In the genomic region with DNA sequence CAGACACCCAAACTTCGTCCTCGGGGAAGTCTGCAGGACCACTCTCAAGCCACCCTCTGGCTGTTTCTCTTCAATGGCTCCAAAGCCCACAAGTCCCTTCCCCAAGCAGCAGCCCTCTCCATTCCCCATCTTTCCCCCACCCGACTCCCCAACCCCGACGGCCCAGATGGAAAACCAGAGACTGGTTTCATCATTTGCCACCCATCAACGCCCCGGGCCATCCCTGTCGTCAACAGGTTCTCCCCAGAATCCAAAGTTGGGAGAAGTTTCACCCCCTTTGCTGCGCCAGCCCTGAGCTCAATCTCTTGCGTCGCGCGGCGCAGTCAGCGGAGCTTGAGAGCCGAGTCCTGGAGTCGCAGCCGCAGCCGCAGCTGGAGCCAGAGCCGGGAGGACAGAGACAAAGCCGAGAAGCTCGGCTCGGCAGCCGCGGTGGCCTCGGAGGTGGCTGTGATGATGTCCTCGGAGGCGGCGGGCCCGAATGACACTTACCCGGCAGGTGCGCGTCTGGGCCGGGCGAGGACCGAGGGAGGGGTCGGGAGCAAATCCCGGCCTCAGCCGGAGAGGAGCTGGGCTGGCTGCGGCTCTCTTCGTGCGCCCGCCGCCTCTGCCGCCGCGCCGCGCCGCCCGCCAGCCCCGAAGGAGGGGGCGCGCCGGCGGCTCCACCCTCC, we compare ENCODE assay signal across 8 mouse cellular contexts. TPM values are rescaled to one million over a fixed set of nuclear protein-coding genes. Genes with fewer than 3 reads are reported as not detected.
DNase-seq lines count a peak whose midpoint lies in the region; ATAC-seq lines count a peak whose summit lies in the region.

No protein-coding gene starts in this region.

- no peak for DNase-seq in kidney, postnatal 25 days
- DNase-seq in ZHBTc4 (ENCODE audit: low read depth, low spot score), result peak; percentile 71
- DNase-seq in midbrain, embryonic 14.5 days, result peak; percentile 79
- no peak for DNase-seq in thymus, postnatal 0 days (ENCODE audit: low spot score)
- DNase-seq in urinary bladder, postnatal 4 days (ENCODE audit: low spot score in 2 of 2), result no peak
- DNase-seq in kidney, adult 18-20 months, result no peak

- peak overlapping the region; percentile 40 for H3K4me2 ChIP-seq in kidney, embryonic 14.5 days (replicated peaks; ENCODE audit: low read depth, low read length)
- H3K4me2 ChIP-seq in forebrain, embryonic 15.5 days (replicated peaks), result peak overlapping the region; percentile 68
- peak overlapping the region; percentile 71 for H3K4me2 ChIP-seq in midbrain, embryonic 14.5 days (ENCODE audit: low read length)

- H3K27ac ChIP-seq in kidney, embryonic 14.5 days (ENCODE audit: low read depth, low read length), result no peak overlapping the region
- H3K27ac ChIP-seq in forebrain, embryonic 15.5 days (replicated peaks), result 0 out of 2 replicates have a peak overlapping the region, but pooled peaks have one; percentile 32
- 0 out of 2 replicates have a peak overlapping the region, but pooled peaks have one; percentile 13 for H3K27ac ChIP-seq in midbrain, embryonic 14.5 days (replicated peaks; ENCODE audit: low read depth, low read length)

- 0% methylated on average over 34 of the region's 56 CpGs for WGBS in kidney, embryonic 14.5 days
- WGBS in forebrain, embryonic 15.5 days, result 1% methylated on average over 39 of the region's 56 CpGs
- under 1% methylated on average over 49 of the region's 56 CpGs for WGBS in midbrain, embryonic 14.5 days

- H3K4me3 ChIP-seq in kidney, embryonic 14.5 days (ENCODE audit: low read length), result peak overlapping the region; percentile 36
- H3K4me3 ChIP-seq in forebrain, embryonic 15.5 days, result peak overlapping the region; percentile 47
- H3K4me3 ChIP-seq in midbrain, embryonic 14.5 days (replicated peaks; ENCODE audit: low read depth, low read length), result peak overlapping the region; percentile 47

- 0 out of 2 replicates have a peak, but pooled peaks have one; percentile 35 for ATAC-seq in kidney, embryonic 14.5 days (ENCODE audit: low FRiP score, low TSS enrichment)
- ATAC-seq in forebrain, embryonic 15.5 days (replicated peaks), result peak; percentile 24
- 0 out of 2 replicates have a peak, but pooled peaks have one; percentile 9 for ATAC-seq in midbrain, embryonic 14.5 days (ENCODE audit: low FRiP score, low TSS enrichment)

- H3K9me3 ChIP-seq in kidney, embryonic 14.5 days (ENCODE audit: control insufficient read depth, low read length), result no peaks in the 10 kb centered on the region
- no peaks in the 10 kb centered on the region for H3K9me3 ChIP-seq in forebrain, embryonic 15.5 days
- H3K9me3 ChIP-seq in midbrain, embryonic 14.5 days (ENCODE audit: control insufficient read depth, low read length), result no peaks in the 10 kb centered on the region

- H3K27me3 ChIP-seq in kidney, embryonic 14.5 days (ENCODE audit: control insufficient read depth, insufficient read depth, low read length), result peaks cover 86% of the 10 kb centered on the region
- peaks cover 81% of the 10 kb centered on the region for H3K27me3 ChIP-seq in forebrain, embryonic 15.5 days
- H3K27me3 ChIP-seq in midbrain, embryonic 14.5 days (ENCODE audit: control insufficient read depth, insufficient read depth, low read length), result peaks cover 72% of the 10 kb centered on the region

- no peaks in the 10 kb centered on the region for H3K36me3 ChIP-seq in kidney, embryonic 14.5 days (ENCODE audit: control insufficient read depth, insufficient read depth, low read length)
- no peaks in the 10 kb centered on the region for H3K36me3 ChIP-seq in forebrain, embryonic 15.5 days
- no peaks in the 10 kb centered on the region for H3K36me3 ChIP-seq in midbrain, embryonic 14.5 days (ENCODE audit: control insufficient read depth, insufficient read depth, low read length)

- 0 out of 2 replicates have a peak overlapping the region, but pooled peaks have one; percentile 13 for H3K9ac ChIP-seq in kidney, embryonic 14.5 days (ENCODE audit: low read depth, low read length)
- peak overlapping the region; percentile 39 for H3K9ac ChIP-seq in forebrain, embryonic 15.5 days (replicated peaks)
- peak overlapping the region; percentile 65 for H3K9ac ChIP-seq in midbrain, embryonic 14.5 days (replicated peaks; ENCODE audit: low read length)

- peaks cover 3% of the 10 kb centered on the region; the same call in 1 of the 2 replicates for H3K4me1 ChIP-seq in kidney, embryonic 14.5 days (ENCODE audit: control insufficient read depth, insufficient read depth, low read length)
- H3K4me1 ChIP-seq in forebrain, embryonic 15.5 days, result peaks cover 30% of the 10 kb centered on the region
- H3K4me1 ChIP-seq in midbrain, embryonic 14.5 days (ENCODE audit: control insufficient read depth, insufficient read depth, low read length), result 0 out of 2 replicates have a peak, but pooled peaks cover 4% of the 10 kb centered on the region

RNA-seq across cellular contexts. Expression of a gene that starts 0.7 kb away (rescaled TPM):
- polyA plus RNA-seq in kidney, embryonic 14.5 days (2014; fragmentation: Nextera tagmentation; extraction: Ambion mirVana), result 0.11 and 0.20 TPM in 2 replicates
- polyA plus RNA-seq in forebrain, embryonic 15.5 days (2015; fragmentation: Nextera tagmentation; extraction: Ambion mirVana), result 19.4 and 21.1 TPM in 2 replicates
- 5.1 and 5.3 TPM in 2 replicates for polyA plus RNA-seq in midbrain, embryonic 14.5 days (2014; fragmentation: Nextera tagmentation; extraction: Ambion mirVana)
- 0.32 and 0.55 TPM in 2 replicates for polyA plus RNA-seq in thymus, postnatal 0 days (2015; fragmentation: Nextera tagmentation; extraction: Ambion mirVana)

RNA-seq across cellular contexts. Expression of a gene that starts 27.4 kb away (rescaled TPM):
- not detected in 2 replicates for polyA plus RNA-seq in kidney, embryonic 14.5 days (2014; fragmentation: Nextera tagmentation; extraction: Ambion mirVana)
- polyA plus RNA-seq in forebrain, embryonic 15.5 days (2015; fragmentation: Nextera tagmentation; extraction: Ambion mirVana), result 0.92 and 1.2 TPM in 2 replicates
- 0.32 TPM in 1 of 2 replicates, not detected in the other for polyA plus RNA-seq in midbrain, embryonic 14.5 days (2014; fragmentation: Nextera tagmentation; extraction: Ambion mirVana)
- polyA plus RNA-seq in thymus, postnatal 0 days (2015; fragmentation: Nextera tagmentation; extraction: Ambion mirVana), result 0.10 and 0.36 TPM in 2 replicates

RNA-seq across cellular contexts. Expression of a gene that starts 30.9 kb away (rescaled TPM):
- polyA plus RNA-seq in kidney, embryonic 14.5 days (2014; fragmentation: Nextera tagmentation; extraction: Ambion mirVana), result not detected in 2 replicates
- polyA plus RNA-seq in forebrain, embryonic 15.5 days (2015; fragmentation: Nextera tagmentation; extraction: Ambion mirVana), result not detected in 2 replicates
- not detected in 2 replicates for polyA plus RNA-seq in midbrain, embryonic 14.5 days (2014; fragmentation: Nextera tagmentation; extraction: Ambion mirVana)
- polyA plus RNA-seq in thymus, postnatal 0 days (2015; fragmentation: Nextera tagmentation; extraction: Ambion mirVana), result 0.26 and 0.60 TPM in 2 replicates

RNA-seq across cellular contexts. Expression of a gene that starts 34.7 kb away (rescaled TPM):
- polyA plus RNA-seq in kidney, embryonic 14.5 days (2014; fragmentation: Nextera tagmentation; extraction: Ambion mirVana), result 0.13 and 0.62 TPM in 2 replicates
- not detected in 2 replicates for polyA plus RNA-seq in forebrain, embryonic 15.5 days (2015; fragmentation: Nextera tagmentation; extraction: Ambion mirVana)
- not detected in 2 replicates for polyA plus RNA-seq in midbrain, embryonic 14.5 days (2014; fragmentation: Nextera tagmentation; extraction: Ambion mirVana)
- polyA plus RNA-seq in thymus, postnatal 0 days (2015; fragmentation: Nextera tagmentation; extraction: Ambion mirVana), result 0.14 and 0.24 TPM in 2 replicates

RNA-seq across cellular contexts. Expression of a gene that starts 48.8 kb away (rescaled TPM):
- polyA plus RNA-seq in kidney, embryonic 14.5 days (2014; fragmentation: Nextera tagmentation; extraction: Ambion mirVana), result 0.30 and 0.34 TPM in 2 replicates
- polyA plus RNA-seq in forebrain, embryonic 15.5 days (2015; fragmentation: Nextera tagmentation; extraction: Ambion mirVana), result not detected in 2 replicates
- polyA plus RNA-seq in midbrain, embryonic 14.5 days (2014; fragmentation: Nextera tagmentation; extraction: Ambion mirVana), result not detected in 2 replicates
- polyA plus RNA-seq in thymus, postnatal 0 days (2015; fragmentation: Nextera tagmentation; extraction: Ambion mirVana), result 0.53 and 0.70 TPM in 2 replicates

Comparison
In these comparisons a context has a peak if more than half of its experiments do, and no peak if none do; other contexts are left out.
1. H3K9ac ChIP-seq: peak in every context shown above with its lines; median percentile 65 in midbrain, embryonic 14.5 days; 39 in forebrain, embryonic 15.5 days; 13 in kidney, embryonic 14.5 days.
2. DNase-seq: peak in ZHBTc4 (single experiment) and midbrain, embryonic 14.5 days (single experiment); none in kidney, postnatal 25 days (0 of 2), thymus, postnatal 0 days (single experiment), urinary bladder, postnatal 4 days (0 of 2) and kidney, adult 18-20 months (single experiment).
3. Peak in every context shown above with its lines, with median percentiles within 50 percentile points of each other: ATAC-seq, H3K4me2 ChIP-seq and H3K4me3 ChIP-seq.